Mouse (Mus musculus) midbrain, embryonic 10.5 days (tissue): ENCODE results near the gene Irf9. TPM values are rescaled to one million over a fixed set of nuclear protein-coding genes. Genes with fewer than 3 reads are reported as not detected.

Experiments
- DNase-seq: peaks from one replicate; pipeline ENCODE4 v3.0.0-alpha.2; 2017; ENCODE audit warnings: low spot score
- H3K27ac ChIP-seq: fragments of 300-500 bp; sonication (generic); replicated peaks from 2 replicates; pipeline ENCODE4 v1.5.1; 2016; ENCODE audit warnings: mild to moderate bottlenecking
- H3K27me3 ChIP-seq: fragments of 300-500 bp; sonication (generic); 2 replicates; pipeline ENCODE4 v1.6.1; 2016; ENCODE audit warnings: low read depth, mild to moderate bottlenecking; ENCODE audit not compliant: poor library complexity, severe bottlenecking
- H3K36me3 ChIP-seq: fragments of 300-500 bp; sonication (generic); 2 replicates; pipeline ENCODE4 v1.6.1; 2016; ENCODE audit warnings: mild to moderate bottlenecking, moderate library complexity
- H3K4me1 ChIP-seq: fragments of 300-500 bp; sonication (generic); 2 replicates; pipeline ENCODE4 v1.6.1; 2016
- H3K4me3 ChIP-seq: fragments of 300-500 bp; sonication (generic); 2 replicates; pipeline ENCODE4 v1.5.1; 2016; ENCODE audit warnings: mild to moderate bottlenecking, moderate library complexity
- H3K9me3 ChIP-seq: fragments of 300-500 bp; sonication (generic); replicated peaks from 2 replicates; pipeline ENCODE4 v1.6.1; 2016; ENCODE audit warnings: mild to moderate bottlenecking
- WGBS: fragments of 180-500 bp; shearing (Covaris S2); methylation state at CpG from one replicate; pipeline ENCODE4 v1.1.7; 2016; 5-methylcytosine and 5-hydroxymethylcytosine counted together
- polyA plus RNA-seq: library from polyadenylated mRNA; unstranded; fragments of >200 nt; fragmentation: Nextera tagmentation; extraction: Ambion mirVana; gene quantifications from 2 replicates; pipeline ENCODE4 v1.2.1, GENCODE M21; 2016

The Irf9 gene
- polyA plus RNA-seq, 1 experiment from 2014 or later: 6.5 TPM

- peaks cover 24% of the 10 kb centered on the region for H3K4me1 ChIP-seq
- peaks cover 17% of the 10 kb centered on the region for H3K27me3 ChIP-seq
- H3K4me3 ChIP-seq: peak overlapping the region; percentile 68; the same call in 1 of the 2 replicates
- 65% methylated on average over 6 of the region's 6 CpGs for WGBS
- H3K9me3 ChIP-seq: no peaks in the 10 kb centered on the region
- H3K36me3 ChIP-seq: peaks cover 43% of the 10 kb centered on the region
- H3K27ac ChIP-seq: no peak overlapping the region
- DNase-seq: no peak
Measured at GRCm38 (mm10) chr14:55585566-55585960, 17.8 kb upstream of the Irf9 start.

GRCm38 (mm10) chr14:55586149-55586548 is 17.2 kb upstream of the Irf9 start:
- Histone ChIP-seq H3K9me3 (no peaks in the 10 kb centered on the region), H3K36me3 (peaks cover 37% of the 10 kb centered on the region), H3K27me3 (peaks cover 17% of the 10 kb centered on the region), H3K4me1 (peaks cover 30% of the 10 kb centered on the region), H3K4me3 (no peak overlapping the region), H3K27ac (no peak overlapping the region)
- 91% methylated on average over 2 of the region's 2 CpGs for WGBS
- DNase-seq: no peak

- DNase-seq: no peak
Measured at GRCm38 (mm10) chr14:55589271-55589670, 14.1 kb upstream of the Irf9 start.

GRCm38 (mm10) chr14:55589771-55590448 is 13.5 kb upstream of the Irf9 start:
- H3K36me3 ChIP-seq: peaks cover 41% of the 10 kb centered on the region
- H3K4me1 ChIP-seq: peaks cover 42% of the 10 kb centered on the region
- peaks cover under 1% of the 10 kb centered on the region; the same call in 1 of the 2 replicates for H3K27me3 ChIP-seq
- 91% methylated on average over 11 of the region's 11 CpGs for WGBS
- no peaks in the 10 kb centered on the region for H3K9me3 ChIP-seq
- DNase-seq: no peak
- peak overlapping the region; percentile 93 for H3K27ac ChIP-seq
- peak overlapping the region; percentile 95 for H3K4me3 ChIP-seq

More at GRCm38 (mm10) chr14:55589271-55589670, 14.1 kb upstream of the Irf9 start:
- Histone ChIP-seq H3K27me3 (peaks cover 7% of the 10 kb centered on the region), H3K36me3 (peaks cover 34% of the 10 kb centered on the region), H3K4me1 (peaks cover 48% of the 10 kb centered on the region), H3K4me3 (peak overlapping the region; percentile 18; the same call in 1 of the 2 replicates), H3K27ac (no peak overlapping the region), H3K9me3 (no peaks in the 10 kb centered on the region)
- WGBS: 89% methylated on average over 5 of the region's 5 CpGs

- H3K4me3 ChIP-seq: peak within 1 kb of the TSS; percentile 95
- no peaks in the 10 kb centered on the region for H3K9me3 ChIP-seq
- no peaks in the 10 kb centered on the region for H3K27me3 ChIP-seq
- peak within 1 kb of the TSS; percentile 93 for H3K27ac ChIP-seq
- 2% methylated on average over 22 of the region's 22 CpGs for WGBS
- peak; percentile 92 for DNase-seq
- peaks cover 50% of the 10 kb centered on the region for H3K36me3 ChIP-seq
- H3K4me1 ChIP-seq: peaks cover 37% of the 10 kb centered on the region
Measured at GRCm38 (mm10) chr14:55590748-55591330, 12.5 kb upstream of the Irf9 start, which contains the start of gene Psme2. Psme2 (minus strand) TSS chr14:55591113.

GRCm38 (mm10) chr14:55591331-55591891 is 12.0 kb upstream of the Irf9 start, which contains the start of gene Rnf31:
Rnf31 (plus strand) TSS chr14:55591708.
- Histone ChIP-seq H3K36me3 (peaks cover 56% of the 10 kb centered on the region), H3K27me3 (no peaks in the 10 kb centered on the region), H3K27ac (peak within 1 kb of the TSS; percentile 93), H3K4me1 (peaks cover 40% of the 10 kb centered on the region), H3K9me3 (no peaks in the 10 kb centered on the region), H3K4me3 (peak within 1 kb of the TSS; percentile 95)
- WGBS: under 1% methylated on average over 33 of the region's 33 CpGs
- DNase-seq: peak; percentile 91

GRCm38 (mm10) chr14:55592226-55592625 is 11.1 kb upstream of the Irf9 start:
- Histone ChIP-seq H3K36me3 (peaks cover 60% of the 10 kb centered on the region), H3K4me3 (peak overlapping the region; percentile 95), H3K9me3 (no peaks in the 10 kb centered on the region), H3K27ac (peak overlapping the region; percentile 93), H3K27me3 (no peaks in the 10 kb centered on the region), H3K4me1 (peaks cover 40% of the 10 kb centered on the region)
- 13% methylated on average over 16 of the region's 16 CpGs for WGBS
- no peak for DNase-seq

- Histone ChIP-seq H3K4me1 (peaks cover 25% of the 10 kb centered on the region), H3K27me3 (no peaks in the 10 kb centered on the region), H3K4me3 (no peak overlapping the region), H3K36me3 (peaks cover 78% of the 10 kb centered on the region), H3K27ac (no peak overlapping the region), H3K9me3 (no peaks in the 10 kb centered on the region)
- 74% methylated on average over 13 of the region's 13 CpGs for WGBS
- DNase-seq: peak; percentile 29
Measured at GRCm38 (mm10) chr14:55596036-55596690, 7.2 kb upstream of the Irf9 start.

GRCm38 (mm10) chr14:55598521-55599390 is 4.6 kb upstream of the Irf9 start:
- no peaks in the 10 kb centered on the region for H3K27me3 ChIP-seq
- peaks cover 14% of the 10 kb centered on the region for H3K4me1 ChIP-seq
- 94% methylated on average over 21 of the region's 21 CpGs for WGBS
- no peak overlapping the region for H3K4me3 ChIP-seq
- no peak overlapping the region for H3K27ac ChIP-seq
- H3K9me3 ChIP-seq: no peaks in the 10 kb centered on the region
- no peak for DNase-seq
- peaks cover 99% of the 10 kb centered on the region for H3K36me3 ChIP-seq

GRCm38 (mm10) chr14:55603633-55604576 is 534 bp downstream of the Irf9 start:
- Histone ChIP-seq H3K27ac (peak overlapping the region; percentile 75), H3K36me3 (peaks cover 90% of the 10 kb centered on the region), H3K4me1 (peaks cover 14% of the 10 kb centered on the region), H3K9me3 (no peaks in the 10 kb centered on the region), H3K27me3 (no peaks in the 10 kb centered on the region), H3K4me3 (peak overlapping the region; percentile 42)
- 20% methylated on average over 19 of the region's 19 CpGs for WGBS
- DNase-seq: peak; percentile 80

GRCm38 (mm10) chr14:55604823-55605222 is 1.5 kb downstream of the Irf9 start:
- Histone ChIP-seq H3K9me3 (no peaks in the 10 kb centered on the region), H3K27ac (no peak overlapping the region), H3K4me3 (no peak overlapping the region), H3K36me3 (peaks cover 90% of the 10 kb centered on the region), H3K27me3 (no peaks in the 10 kb centered on the region), H3K4me1 (peaks cover 14% of the 10 kb centered on the region)
- WGBS: 89% methylated on average over 11 of the region's 11 CpGs
- DNase-seq: no peak
